Mouse (Mus musculus) monocyte, adult 2 months (primary cell): ENCODE data around the gene Smarce1.
A peak's percentile ranks its signal among the peaks of the same experiment; 100 is the strongest.

Experiments used
- DNase-seq, 2 experiments: peaks; one replicate each; pipeline ENCODE4 v3.0.0; 2022; ENCODE audit warnings: low spot score in 2 of 2, low read depth in 1 of 2

Smarce1 gene

DNA sequence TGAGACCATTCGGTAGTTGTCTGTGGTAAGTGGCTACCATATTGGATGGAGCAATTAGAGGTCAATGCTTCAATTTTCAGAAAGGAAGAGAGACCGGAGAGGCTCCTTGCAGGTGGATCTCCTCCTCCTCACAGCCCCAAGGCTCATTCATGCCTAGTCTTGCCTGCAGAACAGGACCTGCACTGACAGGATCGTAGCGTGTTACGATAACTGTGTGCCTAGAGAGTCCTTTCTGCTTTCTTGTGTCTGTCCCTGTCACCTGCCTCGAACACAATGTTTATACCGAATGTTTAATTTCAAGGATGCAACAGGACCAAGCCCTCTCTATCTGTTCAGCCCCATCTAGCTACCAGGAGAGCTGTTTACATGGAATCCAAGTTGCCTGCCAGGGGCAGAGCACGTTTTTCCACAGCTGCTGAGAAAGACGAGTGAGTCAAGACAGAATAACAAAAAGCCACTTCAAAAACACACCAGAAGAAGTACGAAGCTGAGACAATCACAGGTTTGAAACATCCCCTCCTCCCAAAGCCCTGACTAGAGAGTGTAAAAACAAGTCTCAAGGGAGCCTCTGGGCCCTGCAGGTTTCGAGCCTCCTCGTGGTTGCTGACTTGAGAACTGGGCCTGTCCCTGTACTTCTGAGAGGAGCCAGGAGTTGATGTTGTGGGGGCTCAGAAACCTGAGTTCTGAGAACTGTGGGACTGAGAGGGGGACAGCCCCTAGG, 60.1 kb downstream of the Smarce1 start:
- no peak for DNase-seq

DNA sequence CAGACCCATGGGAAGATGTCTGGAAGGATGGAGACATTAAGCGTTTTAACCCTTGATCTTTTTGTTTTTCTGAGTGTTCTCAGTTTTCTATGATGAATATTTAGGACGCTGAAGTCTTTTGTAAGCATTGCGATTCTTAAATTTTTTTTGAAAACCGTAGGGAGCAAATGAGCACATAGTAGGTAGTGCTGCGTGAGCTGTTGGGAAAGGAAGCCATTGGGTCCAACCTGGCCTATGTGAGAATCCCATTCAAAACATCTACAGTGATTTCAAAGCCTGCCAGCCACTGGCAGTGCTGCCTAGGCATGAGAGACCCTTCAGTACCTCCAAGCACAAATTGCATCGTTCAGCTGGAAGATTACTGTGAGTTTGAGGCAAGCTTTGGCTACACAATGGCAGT, 60.8 kb downstream of the Smarce1 start:
- DNase-seq = no peak

DNA sequence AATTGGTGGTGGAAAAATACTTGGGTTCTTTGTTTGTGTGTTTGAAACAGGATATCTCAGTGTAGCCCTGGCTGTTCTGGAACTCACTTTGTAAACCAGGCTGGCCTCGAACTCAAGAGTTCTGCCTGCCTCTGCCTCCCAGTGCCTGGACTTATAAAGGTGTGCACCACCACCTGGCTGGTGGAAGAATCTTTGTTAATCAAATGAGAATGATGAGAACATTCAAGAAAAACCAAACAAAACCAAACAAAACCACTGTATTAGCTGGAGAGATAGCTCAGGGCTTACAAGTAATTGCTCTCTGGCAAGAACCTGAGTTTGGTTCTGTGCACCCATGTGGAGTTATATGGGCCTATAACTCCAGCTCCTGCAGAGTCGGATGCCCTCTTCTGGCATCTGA, 61.4 kb downstream of the Smarce1 start:
- DNase-seq = no peak

DNA sequence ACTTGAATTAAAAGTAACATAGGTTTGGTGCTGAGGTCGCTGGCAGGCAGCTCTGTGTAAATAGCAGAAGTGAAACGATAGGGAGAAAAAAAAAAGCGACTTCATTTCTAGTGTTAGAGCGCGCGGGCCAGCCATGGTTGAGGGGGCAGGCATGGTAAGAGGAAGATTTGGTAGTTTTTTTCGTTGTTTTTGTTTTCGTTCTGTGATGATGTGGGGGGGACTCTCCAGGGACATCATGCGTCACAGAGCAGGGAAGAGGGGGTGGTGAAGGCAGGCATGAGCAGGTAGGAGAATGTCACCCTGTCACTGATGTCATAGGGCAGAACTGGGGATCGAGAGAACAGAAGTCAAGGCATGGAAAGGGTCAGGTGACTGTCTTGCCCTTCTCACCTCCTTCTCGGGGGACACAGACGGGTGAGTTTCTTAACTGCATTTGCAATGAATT, 62.8 kb downstream of the Smarce1 start:
- peak in 1 of 2 experiments; percentile 29 for DNase-seq

DNA sequence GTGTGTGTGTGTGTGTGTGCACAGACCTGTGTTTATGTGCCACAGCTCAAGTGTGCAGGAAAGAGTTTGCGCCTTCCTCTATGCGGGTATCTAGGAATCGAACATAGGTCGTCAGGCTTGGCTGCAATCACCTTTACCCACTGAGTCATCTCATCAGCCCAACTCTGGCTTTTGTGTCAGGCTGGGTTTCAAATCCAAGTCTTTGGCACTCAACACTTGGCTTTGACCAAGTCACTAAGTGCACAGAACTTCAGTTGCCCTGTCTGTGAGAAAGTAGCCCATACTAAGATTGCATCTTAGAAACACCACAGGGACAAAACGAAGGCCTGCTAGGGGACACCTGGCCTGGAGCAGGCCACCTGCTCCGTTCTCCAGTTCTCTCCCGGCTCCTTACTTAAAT, 63.2 kb downstream of the Smarce1 start:
- no peak for DNase-seq

DNA sequence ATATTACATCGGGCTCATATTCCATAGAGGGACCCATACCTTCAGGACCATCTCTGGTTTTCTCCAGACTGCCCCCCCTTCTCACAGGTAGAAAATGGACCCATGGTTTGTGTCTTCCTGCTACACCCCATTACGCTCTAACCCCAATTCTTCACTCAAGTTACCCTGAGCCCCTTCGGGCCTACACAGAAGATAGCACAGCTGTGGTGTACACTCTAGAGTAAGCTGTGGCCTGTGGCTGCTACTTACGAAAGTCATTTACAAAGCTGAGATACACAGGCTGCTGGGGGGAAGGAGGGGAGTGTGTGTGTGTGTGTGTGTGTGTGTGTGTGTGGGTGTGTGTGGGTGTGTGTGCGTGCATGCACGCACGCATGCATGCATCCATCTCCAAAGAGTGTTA, 64.6 kb downstream of the Smarce1 start:
- no peak for DNase-seq

DNA sequence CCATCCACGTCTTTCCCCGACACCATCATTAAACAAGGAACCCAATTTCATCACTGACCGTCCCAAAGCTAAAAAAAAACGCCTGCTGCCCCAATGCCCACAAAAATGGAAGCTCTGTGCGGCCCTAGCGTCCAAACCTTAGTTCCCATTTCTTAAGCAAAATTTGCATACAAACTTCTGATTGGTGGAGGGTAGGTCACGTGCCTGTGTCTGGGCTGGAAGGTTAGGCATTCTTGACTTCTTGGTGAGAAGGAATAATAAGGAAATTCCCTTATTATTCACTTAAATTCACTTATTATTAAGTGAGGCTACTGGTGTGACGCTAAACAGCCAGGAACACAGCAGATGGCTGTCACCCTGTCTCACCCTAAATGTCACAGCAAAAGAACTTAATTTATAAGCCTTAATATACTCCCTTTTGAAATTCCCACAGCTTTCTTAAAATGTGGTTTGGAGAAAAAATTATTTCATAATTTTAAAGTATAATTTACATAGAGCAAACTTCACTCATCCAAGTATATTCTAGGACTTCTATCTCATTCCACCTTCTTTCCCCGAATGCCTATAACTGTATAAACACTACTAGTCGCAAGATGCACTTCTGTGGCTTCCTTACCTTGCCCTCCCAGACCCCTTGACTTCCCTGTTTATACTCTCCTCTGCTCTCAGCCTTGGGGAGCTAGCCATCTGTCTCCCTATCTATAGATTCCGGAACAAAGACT, 65.6 kb downstream of the Smarce1 start:
- DNase-seq = no peak

DNA sequence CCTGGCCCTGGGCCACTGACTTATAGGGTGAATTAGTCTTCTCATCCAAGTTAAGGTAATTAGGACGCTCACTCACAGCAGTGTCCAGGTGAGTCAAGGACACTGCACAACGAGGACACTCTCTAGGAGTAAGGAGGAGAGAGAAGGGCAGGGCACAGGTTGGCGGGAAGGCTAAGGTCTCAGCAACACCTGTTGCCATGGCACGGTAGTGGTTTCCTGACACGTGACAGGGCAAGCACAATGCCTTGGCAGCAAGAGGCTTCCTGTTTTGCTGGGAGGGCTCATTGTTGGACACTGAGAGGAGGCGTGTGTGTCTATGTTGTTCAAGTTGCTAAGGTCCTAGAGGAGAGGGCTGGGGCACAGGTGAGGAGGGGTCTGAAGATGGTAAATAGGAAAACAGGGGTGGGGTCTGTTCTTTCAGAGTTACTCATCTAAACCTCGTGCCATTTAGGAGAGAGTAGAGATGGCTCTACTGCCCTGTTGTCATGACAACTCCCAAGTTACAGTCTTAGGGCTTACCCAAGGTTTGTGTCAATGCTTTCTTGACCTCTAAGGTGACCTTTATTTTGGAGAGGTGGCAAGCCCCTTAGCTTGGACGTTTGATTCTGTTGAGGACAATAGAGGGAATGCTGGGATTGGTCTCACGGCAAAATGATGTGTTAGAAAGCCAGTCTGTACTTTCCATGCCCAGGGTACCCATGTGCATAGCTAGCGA, 67.7 kb downstream of the Smarce1 start:
- no peak for DNase-seq

DNA sequence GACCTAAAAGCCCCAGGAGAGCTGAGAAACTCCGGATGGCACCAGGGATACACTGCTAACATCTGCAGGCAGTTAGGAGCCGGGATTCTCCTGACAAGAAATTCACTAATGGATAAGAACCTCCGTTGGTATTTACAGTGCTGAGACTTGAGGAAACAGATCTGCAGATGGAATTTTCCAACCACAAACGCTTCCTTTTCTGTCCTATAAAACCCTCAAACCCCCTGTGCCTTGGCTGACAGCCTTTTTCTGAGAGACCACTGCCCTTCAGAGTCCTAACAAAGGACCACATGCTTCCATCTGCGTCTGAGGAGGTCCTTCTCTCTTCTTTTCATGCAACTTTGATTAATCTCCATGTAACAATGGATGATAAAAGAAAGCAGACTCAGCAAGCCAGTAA, 69.2 kb downstream of the Smarce1 start:
- DNase-seq = no peak

DNA sequence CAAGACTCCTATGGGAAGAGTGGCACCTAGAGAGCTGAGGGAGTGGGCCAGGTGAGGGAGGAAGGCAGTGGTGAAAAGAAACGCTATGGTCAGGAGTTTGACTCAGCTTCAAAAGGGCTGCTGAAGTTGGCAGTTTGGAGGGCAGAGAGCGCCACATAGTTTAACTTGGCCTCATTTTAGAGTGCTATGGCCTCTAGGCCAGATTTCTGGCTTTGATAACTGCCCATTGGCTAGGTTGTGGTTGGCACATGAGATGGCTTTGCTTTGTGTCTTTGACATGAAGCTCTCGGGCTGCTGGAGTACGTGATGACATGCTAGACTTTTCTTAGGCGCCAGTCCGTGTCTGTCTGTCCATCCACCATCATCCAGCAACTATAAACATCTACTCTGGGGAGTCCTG, 70.6 kb downstream of the Smarce1 start:
- no peak for DNase-seq
